Mouse (Mus musculus): Measurements from ENCODE around the gene Orai2. TPM values are rescaled to one million over a fixed set of nuclear protein-coding genes. Genes with fewer than 3 reads are reported as not detected.

The Orai2 gene
- 3.6 and 4.3 TPM in 2 replicates for polyA plus RNA-seq (2015; fragmentation: Nextera tagmentation; extraction: Ambion mirVana)

DNA sequence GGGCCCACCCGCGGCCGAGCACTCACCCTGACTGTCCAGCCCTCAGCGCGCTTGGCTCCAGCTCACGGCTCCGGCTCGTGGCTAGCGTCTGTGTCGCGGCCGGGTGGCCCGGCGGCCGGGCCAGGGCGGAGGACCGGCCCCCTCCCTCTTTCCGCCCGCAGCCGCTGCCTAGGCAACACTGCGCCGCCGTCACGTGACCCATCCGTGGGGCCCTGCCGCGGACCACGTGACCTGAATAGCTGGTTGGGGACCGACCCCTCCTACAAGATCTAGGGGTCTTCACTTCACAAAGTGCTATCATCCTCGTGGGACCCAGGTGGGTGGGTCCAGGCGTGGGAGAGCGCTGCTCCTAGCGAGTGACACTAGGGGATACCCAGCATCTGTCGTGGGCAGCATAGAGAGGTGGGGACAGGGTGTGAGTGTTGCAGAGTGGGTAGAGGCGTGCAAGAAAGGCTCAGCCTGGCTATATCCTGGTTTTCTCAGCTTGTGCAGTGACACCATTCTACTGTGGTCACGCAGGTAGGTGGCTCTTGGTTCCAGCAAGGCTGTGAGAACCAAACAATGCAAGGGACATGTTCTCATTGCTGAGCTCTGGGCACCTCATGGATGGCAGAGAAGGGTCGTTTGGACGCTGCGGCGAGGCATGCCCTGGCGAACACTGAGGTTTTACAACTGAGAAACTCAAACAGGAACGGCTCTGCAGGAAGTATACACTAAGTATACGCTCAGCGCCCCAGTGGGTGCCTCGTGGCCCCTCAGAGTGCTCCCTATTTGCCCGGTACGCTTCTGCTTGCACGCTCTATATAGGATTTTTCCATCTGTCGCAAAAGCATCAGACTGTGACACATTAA lies at the start of gene Orai2:
Gene Orai2 (minus strand): TSS at position 202 of the 851 bp plus-strand sequence.
- Histone ChIP-seq H3K9ac (ENCODE audit: low read length) (peak within 1 kb of the TSS; percentile 72), H3K9me3 (replicated peaks; ENCODE audit: control insufficient read depth, low read length) (peaks cover 2% of the 10 kb centered on the region; the same call in 1 of the 2 replicates), H3K27me3 (ENCODE audit: control insufficient read depth, insufficient read depth, low read length) (no peaks in the 10 kb centered on the region), H3K4me2 (ENCODE audit: low read depth, low read length) (peak within 1 kb of the TSS; percentile 98), H3K36me3 (ENCODE audit: control insufficient read depth, insufficient read depth) (no peaks in the 10 kb centered on the region; the same call in 1 of the 2 replicates), H3K4me1 (ENCODE audit: control insufficient read depth, insufficient read depth, low read length) (peaks cover 14% of the 10 kb centered on the region; the same call in 1 of the 2 replicates), H3K4me3 (ENCODE audit: low read length) (peak within 1 kb of the TSS; percentile 68), H3K27ac (ENCODE audit: low read length) (peak within 1 kb of the TSS; percentile 75)
- peak; percentile 66 for ATAC-seq (replicated peaks; ENCODE audit: extremely low read depth, insufficient read depth, low FRiP score)
- 4% methylated on average over 49 of the region's 49 CpGs for WGBS

DNA sequence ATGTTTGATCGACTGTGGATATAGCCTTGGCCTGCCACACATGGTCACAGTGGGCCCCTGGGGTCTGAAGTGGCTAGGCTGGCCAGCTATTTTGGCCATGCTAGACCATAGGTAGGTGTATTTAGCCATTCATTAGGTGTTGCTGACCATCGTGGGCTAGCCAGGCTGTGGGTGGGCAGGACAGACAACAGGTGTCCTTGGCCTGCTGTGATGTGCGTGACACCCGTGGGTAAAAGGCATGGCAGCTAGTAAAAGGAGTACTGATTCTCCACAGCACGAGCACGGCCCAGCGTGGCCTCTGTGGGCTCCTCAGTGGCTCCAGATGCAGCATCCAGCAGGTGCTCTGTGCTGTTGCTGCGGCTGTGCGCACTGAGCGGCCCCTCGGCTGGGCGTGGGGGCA lies 48.1 kb upstream of the Orai2 start:
- H3K4me2 ChIP-seq (ENCODE audit: low read depth, low read length): no peak overlapping the region
- no peaks in the 10 kb centered on the region for H3K27me3 ChIP-seq (ENCODE audit: control insufficient read depth, insufficient read depth, low read length)
- no peaks in the 10 kb centered on the region for H3K4me1 ChIP-seq (ENCODE audit: control insufficient read depth, insufficient read depth, low read length)
- 0 out of 2 replicates have a peak, but pooled peaks cover 4% of the 10 kb centered on the region for H3K9me3 ChIP-seq (replicated peaks; ENCODE audit: control insufficient read depth, low read length)
- H3K27ac ChIP-seq (ENCODE audit: low read length): no peak overlapping the region
- no peak for ATAC-seq (replicated peaks; ENCODE audit: extremely low read depth, insufficient read depth, low FRiP score)
- H3K4me3 ChIP-seq (ENCODE audit: low read length): no peak overlapping the region
- H3K36me3 ChIP-seq (ENCODE audit: control insufficient read depth, insufficient read depth): no peaks in the 10 kb centered on the region
- 74% methylated on average over 12 of the region's 12 CpGs for WGBS
- H3K9ac ChIP-seq (ENCODE audit: low read length): no peak overlapping the region

DNA sequence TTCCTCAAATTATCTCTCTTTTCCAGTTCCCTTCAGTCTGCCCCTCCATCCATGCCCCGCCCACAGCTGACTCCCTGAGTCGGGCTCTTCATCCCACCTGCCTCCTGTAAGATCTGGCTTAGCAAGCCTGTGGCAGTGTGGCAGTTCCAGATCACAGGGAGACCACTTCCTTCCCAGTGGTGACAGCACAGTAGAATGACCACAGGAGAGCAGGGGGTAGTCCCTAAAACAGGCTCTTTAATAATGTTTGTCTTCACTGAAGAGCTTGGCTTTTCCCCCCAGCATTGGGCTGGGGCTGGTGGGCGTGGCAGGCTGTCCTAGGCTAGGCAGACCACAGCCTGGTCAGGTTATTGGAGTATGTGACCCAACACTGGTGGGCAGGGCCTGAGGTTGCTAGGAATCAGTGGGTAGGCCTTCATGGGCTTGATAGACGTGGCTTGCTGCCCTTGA lies 47.4 kb upstream of the Orai2 start:
- no peaks in the 10 kb centered on the region for H3K4me1 ChIP-seq (ENCODE audit: control insufficient read depth, insufficient read depth, low read length)
- no peak overlapping the region for H3K4me2 ChIP-seq (ENCODE audit: low read depth, low read length)
- H3K9ac ChIP-seq (ENCODE audit: low read length): no peak overlapping the region
- ATAC-seq (replicated peaks; ENCODE audit: extremely low read depth, insufficient read depth, low FRiP score): no peak
- no peaks in the 10 kb centered on the region for H3K36me3 ChIP-seq (ENCODE audit: control insufficient read depth, insufficient read depth)
- 52% methylated on average over 4 of the region's 4 CpGs for WGBS
- no peak overlapping the region for H3K4me3 ChIP-seq (ENCODE audit: low read length)
- 0 out of 2 replicates have a peak, but pooled peaks cover 4% of the 10 kb centered on the region for H3K9me3 ChIP-seq (replicated peaks; ENCODE audit: control insufficient read depth, low read length)
- H3K27me3 ChIP-seq (ENCODE audit: control insufficient read depth, insufficient read depth, low read length): no peaks in the 10 kb centered on the region
- H3K27ac ChIP-seq (ENCODE audit: low read length): no peak overlapping the region

DNA sequence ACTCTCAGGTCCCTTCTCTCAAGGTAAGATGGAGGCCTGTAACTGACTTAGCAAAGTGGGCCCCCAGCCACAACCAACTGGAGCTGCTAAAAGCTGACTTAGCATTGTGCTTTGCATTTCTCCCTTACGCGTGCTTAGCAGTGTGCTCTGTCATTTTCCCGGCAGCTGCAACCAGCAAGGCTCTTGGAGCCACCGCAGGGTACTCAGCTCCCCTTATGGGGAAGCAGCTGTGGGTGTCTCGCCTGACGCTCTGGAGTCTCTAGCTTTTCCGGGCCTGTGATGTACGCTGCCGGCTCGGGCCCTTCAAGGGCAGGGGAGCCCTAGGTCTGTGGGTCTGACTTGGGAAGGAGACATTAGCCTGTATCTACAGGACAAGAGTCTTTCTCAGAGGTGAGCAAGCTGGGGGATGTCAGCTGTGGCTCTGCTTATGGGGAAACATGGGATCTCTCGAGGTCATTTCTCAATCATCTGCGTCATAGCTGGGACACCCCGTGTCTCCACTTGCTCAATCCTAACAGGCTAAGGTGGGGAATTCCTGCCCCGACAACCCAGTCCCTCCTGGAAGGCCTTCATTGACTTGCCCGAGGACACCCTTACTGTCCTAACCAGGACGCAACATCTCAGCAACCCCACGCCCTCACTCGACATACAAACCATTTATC lies 46.6 kb upstream of the Orai2 start:
- ATAC-seq (replicated peaks; ENCODE audit: extremely low read depth, insufficient read depth, low FRiP score): no peak
- WGBS: 77% methylated on average over 18 of the region's 18 CpGs
- no peaks in the 10 kb centered on the region for H3K36me3 ChIP-seq (ENCODE audit: control insufficient read depth, insufficient read depth)

DNA sequence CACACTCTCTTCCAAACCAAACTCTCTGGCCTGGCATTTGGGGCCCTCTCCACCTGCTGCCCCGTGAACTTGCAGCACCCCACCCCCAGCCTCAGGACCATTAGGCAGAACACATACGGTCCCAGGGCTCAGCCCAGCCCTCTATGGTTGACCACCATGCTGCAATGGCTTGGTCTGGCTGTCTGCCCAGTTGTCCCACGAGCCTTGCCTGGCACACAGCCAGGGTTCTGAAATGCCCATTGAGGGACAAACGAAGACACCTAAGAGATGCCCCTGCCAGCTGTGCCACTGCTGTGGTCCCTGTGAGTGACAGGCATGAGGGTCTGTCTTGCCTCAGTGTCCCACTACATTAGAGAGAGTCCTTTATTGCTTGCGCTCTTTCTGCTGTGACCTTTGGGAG lies 45.4 kb upstream of the Orai2 start:
- no peak for ATAC-seq (replicated peaks; ENCODE audit: extremely low read depth, insufficient read depth, low FRiP score)
- H3K4me1 ChIP-seq (ENCODE audit: control insufficient read depth, insufficient read depth, low read length): no peaks in the 10 kb centered on the region
- no peak overlapping the region for H3K27ac ChIP-seq (ENCODE audit: low read length)
- no peak overlapping the region for H3K4me2 ChIP-seq (ENCODE audit: low read depth, low read length)
- 0 out of 2 replicates have a peak, but pooled peaks cover 4% of the 10 kb centered on the region for H3K9me3 ChIP-seq (replicated peaks; ENCODE audit: control insufficient read depth, low read length)
- 54% methylated on average over 5 of the region's 5 CpGs for WGBS
- H3K27me3 ChIP-seq (ENCODE audit: control insufficient read depth, insufficient read depth, low read length): no peaks in the 10 kb centered on the region
- H3K36me3 ChIP-seq (ENCODE audit: control insufficient read depth, insufficient read depth): no peaks in the 10 kb centered on the region
- no peak overlapping the region for H3K9ac ChIP-seq (ENCODE audit: low read length)
- no peak overlapping the region for H3K4me3 ChIP-seq (ENCODE audit: low read length)

More for the DNA sequence above, 46.6 kb upstream of the Orai2 start:
- H3K9me3 ChIP-seq (replicated peaks; ENCODE audit: control insufficient read depth, low read length): 0 out of 2 replicates have a peak, but pooled peaks cover 4% of the 10 kb centered on the region
- H3K4me3 ChIP-seq (ENCODE audit: low read length): no peak overlapping the region
- no peak overlapping the region for H3K9ac ChIP-seq (ENCODE audit: low read length)
- no peak overlapping the region for H3K4me2 ChIP-seq (ENCODE audit: low read depth, low read length)
- no peaks in the 10 kb centered on the region for H3K27me3 ChIP-seq (ENCODE audit: control insufficient read depth, insufficient read depth, low read length)
- H3K4me1 ChIP-seq (ENCODE audit: control insufficient read depth, insufficient read depth, low read length): no peaks in the 10 kb centered on the region
- H3K27ac ChIP-seq (ENCODE audit: low read length): no peak overlapping the region

DNA sequence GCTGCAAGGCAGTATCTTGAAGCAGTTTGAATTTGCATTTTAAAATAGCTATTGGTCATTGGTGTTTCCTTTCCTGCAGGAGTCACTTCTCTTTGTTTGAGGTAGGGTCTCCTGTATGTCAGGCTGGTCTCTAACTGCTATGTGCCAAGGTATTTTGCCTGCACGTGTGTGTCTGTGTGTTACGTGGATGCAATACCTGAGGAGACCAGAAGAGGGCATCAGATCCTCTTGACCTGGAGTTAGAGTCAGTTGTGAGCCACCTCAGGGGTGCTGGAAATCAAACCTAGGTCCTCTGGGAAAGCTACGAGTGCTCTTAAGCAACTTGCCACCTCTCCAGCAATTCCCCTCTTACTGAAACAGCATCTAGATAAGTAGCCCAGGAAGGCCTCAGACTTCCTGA lies 44.7 kb upstream of the Orai2 start:
- H3K27me3 ChIP-seq (ENCODE audit: control insufficient read depth, insufficient read depth, low read length): no peaks in the 10 kb centered on the region
- no peak overlapping the region for H3K4me3 ChIP-seq (ENCODE audit: low read length)
- H3K9ac ChIP-seq (ENCODE audit: low read length): no peak overlapping the region
- ATAC-seq (replicated peaks; ENCODE audit: extremely low read depth, insufficient read depth, low FRiP score): no peak
- H3K36me3 ChIP-seq (ENCODE audit: control insufficient read depth, insufficient read depth): no peaks in the 10 kb centered on the region
- H3K9me3 ChIP-seq (replicated peaks; ENCODE audit: control insufficient read depth, low read length): 0 out of 2 replicates have a peak, but pooled peaks cover 4% of the 10 kb centered on the region
- no peaks in the 10 kb centered on the region for H3K4me1 ChIP-seq (ENCODE audit: control insufficient read depth, insufficient read depth, low read length)
- 84% methylated on average over 3 of the region's 3 CpGs for WGBS
- no peak overlapping the region for H3K27ac ChIP-seq (ENCODE audit: low read length)
- no peak overlapping the region for H3K4me2 ChIP-seq (ENCODE audit: low read depth, low read length)

DNA sequence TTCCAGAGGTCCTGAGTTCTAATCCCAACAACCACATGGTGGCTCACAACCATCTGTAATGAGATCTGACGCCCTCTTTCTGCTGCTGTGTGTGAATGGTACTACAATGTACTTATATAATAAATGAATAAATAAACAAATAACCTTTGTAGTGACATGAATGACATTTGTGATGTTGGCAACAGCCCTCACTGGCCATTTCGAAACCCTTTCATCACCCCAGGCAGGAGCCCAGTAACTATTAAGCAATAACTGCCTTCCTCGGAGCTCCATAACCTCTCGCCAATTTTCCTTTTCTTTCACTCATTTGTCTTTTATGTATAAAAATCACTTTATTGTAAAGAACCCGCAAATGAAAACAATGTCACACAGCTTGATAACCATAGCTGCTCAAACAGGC lies 43.2 kb upstream of the Orai2 start:
- ATAC-seq (replicated peaks; ENCODE audit: extremely low read depth, insufficient read depth, low FRiP score): no peak
- Histone ChIP-seq H3K4me3 (ENCODE audit: low read length) (no peak overlapping the region), H3K4me2 (ENCODE audit: low read depth, low read length) (no peak overlapping the region), H3K9me3 (replicated peaks; ENCODE audit: control insufficient read depth, low read length) (0 out of 2 replicates have a peak, but pooled peaks cover 4% of the 10 kb centered on the region), H3K36me3 (ENCODE audit: control insufficient read depth, insufficient read depth) (no peaks in the 10 kb centered on the region), H3K27ac (ENCODE audit: low read length) (no peak overlapping the region), H3K9ac (ENCODE audit: low read length) (no peak overlapping the region), H3K4me1 (ENCODE audit: control insufficient read depth, insufficient read depth, low read length) (no peaks in the 10 kb centered on the region), H3K27me3 (ENCODE audit: control insufficient read depth, insufficient read depth, low read length) (no peaks in the 10 kb centered on the region)
- whole genome bisulfite sequencing: 73% methylated on average over 5 of the region's 5 CpGs

DNA sequence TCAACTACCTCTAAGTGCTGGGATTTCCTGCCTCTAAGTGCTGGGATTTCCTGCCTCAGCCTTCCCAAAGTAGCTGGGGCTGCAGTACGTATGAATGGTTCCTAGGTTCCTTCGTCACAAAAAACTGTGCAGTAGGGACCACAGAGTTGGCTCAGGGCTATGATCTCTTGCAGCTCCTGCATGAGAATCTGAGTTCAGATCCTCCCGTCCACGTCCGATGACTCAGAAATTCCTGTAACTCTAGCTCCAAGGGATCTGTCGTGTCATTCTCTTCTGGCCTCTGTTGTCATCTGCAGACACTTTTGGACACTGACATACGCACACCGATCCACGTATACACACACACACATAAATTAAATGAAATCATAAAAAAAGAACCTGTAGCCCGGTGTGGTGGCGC lies 42.2 kb upstream of the Orai2 start:
- ATAC-seq (replicated peaks; ENCODE audit: extremely low read depth, insufficient read depth, low FRiP score): no peak
- H3K27me3 ChIP-seq (ENCODE audit: control insufficient read depth, insufficient read depth, low read length): no peaks in the 10 kb centered on the region
- no peaks in the 10 kb centered on the region for H3K4me1 ChIP-seq (ENCODE audit: control insufficient read depth, insufficient read depth, low read length)
- H3K4me2 ChIP-seq (ENCODE audit: low read depth, low read length): no peak overlapping the region
- H3K9me3 ChIP-seq (replicated peaks; ENCODE audit: control insufficient read depth, low read length): 0 out of 2 replicates have a peak, but pooled peaks cover 4% of the 10 kb centered on the region
- H3K36me3 ChIP-seq (ENCODE audit: control insufficient read depth, insufficient read depth): no peaks in the 10 kb centered on the region
- no peak overlapping the region for H3K4me3 ChIP-seq (ENCODE audit: low read length)
- WGBS: 85% methylated on average over 11 of the region's 11 CpGs
- no peak overlapping the region for H3K9ac ChIP-seq (ENCODE audit: low read length)
- no peak overlapping the region for H3K27ac ChIP-seq (ENCODE audit: low read length)
